Mouse (Mus musculus) megakaryocyte-erythroid progenitor cell, adult 5-6 weeks (primary cell): ENCODE results near the gene Helz. TPM values are rescaled to one million over a fixed set of nuclear protein-coding genes. Genes with fewer than 3 reads are reported as not detected.

Source experiments
- ATAC-seq: replicated peaks from 2 replicates; pipeline ENCODE4 v1.8.0; 2016; ENCODE audit warnings: mild to moderate bottlenecking, inconsistent platforms; ENCODE audit not compliant: severe bottlenecking, poor library complexity, low FRiP score, low TSS enrichment
- total RNA-seq, 2 experiments: library from RNA; stranded (forward) in 1 of 2; stranded (reverse) in 1 of 2; fragments of 200-1000, 215-1000 nt in 1 of 2; fragments of >200 nt in 1 of 2; fragmentation: Nextera tagmentation in 1 of 2; gene quantifications; 2 replicates each; pipeline ENCODE4 v1.2.3; 2014 to 2017

Gene Helz
- total RNA-seq, 2 experiments from 2014 or later = 22.3 to 37.3 TPM

DNA sequence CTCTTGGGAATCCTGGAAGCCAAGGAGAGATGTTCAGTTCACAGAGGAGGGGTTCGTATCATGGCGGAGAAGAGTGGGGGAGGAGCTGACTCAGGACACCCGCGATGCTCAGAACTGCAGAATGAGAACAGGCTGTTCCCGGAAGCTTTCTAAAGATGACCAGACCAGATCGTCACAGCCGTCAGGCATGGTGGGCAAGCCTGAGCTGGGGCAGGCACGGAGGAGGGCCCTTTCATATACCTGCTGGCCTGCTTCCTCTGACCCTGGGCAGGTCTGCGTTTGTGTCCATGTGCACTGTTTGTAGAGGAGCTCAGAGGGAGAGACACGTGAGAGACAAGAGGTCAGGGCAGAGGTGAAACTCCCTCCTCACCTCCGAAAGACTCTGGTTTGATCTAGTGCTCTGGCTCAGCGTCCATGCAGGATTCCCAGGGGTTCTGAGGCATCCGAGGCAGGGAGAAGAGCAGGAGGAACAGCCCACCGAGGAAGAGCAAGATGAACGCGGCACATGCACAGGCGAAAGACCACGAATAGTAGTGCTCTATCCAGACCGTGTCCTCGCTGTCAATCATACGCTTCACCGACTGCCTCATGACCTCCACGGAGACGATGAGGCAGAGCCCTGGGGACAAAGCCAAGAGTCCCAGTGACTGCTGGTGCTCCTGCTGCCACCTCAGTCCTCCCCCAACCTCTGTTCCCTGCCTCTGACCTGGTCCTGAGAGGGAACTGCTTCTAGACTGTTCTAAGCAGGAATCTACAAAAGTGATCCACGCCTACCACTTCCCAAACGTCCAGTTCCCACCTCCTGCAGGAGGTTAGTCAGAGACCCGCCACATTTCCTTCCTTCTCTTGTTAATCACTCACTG lies 155.8 kb downstream of the Helz start:
- ATAC-seq = no peak

DNA sequence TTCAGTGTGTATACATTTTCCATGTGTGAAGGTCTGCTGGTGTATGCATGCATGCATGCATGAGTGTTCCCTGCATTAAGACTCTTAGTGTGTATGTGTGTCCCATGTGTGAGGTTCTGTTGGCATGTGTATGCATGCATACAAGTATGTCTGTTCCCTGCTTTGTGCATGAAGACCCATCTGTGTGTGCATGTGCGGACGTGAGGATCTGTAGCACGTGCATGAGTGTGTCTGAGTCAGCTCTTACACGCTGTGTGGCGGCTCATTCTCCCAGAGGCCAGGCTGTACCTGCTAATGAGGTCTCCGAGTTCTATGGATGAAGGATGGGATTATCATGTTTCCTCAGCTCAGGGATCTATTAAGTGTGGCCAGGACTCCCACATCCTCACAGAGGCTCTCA lies 157.3 kb downstream of the Helz start:
- no peak for ATAC-seq

DNA sequence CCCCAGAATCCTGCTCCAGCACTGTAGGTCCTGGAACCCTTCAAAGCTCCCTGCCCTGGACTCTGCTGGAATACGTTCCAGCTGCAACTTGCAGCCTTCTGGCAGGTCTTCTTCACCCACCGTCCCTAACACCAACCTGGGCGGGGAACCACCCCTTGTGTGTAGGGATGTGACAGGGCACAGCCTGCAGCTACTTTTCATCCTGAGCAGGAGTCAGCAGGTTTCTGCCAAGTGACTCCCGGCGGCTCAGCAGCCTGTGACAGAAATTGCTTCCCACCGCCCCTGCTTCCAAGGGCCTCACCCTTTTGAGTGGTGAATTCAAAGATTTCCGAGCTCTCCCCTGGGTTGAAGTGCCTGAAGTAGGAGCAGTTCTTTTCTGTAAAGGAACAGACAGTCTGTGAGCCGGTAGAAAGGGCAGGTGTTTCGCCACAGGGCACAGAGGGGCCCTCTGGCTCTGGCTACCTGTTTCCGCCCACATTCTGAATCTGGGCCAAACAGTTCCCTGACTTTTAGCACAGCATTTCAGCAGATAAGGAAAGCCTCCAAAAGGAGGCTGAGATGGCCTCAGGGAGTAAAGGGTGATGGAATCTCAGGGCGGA lies 157.8 kb downstream of the Helz start:
- no peak for ATAC-seq

DNA sequence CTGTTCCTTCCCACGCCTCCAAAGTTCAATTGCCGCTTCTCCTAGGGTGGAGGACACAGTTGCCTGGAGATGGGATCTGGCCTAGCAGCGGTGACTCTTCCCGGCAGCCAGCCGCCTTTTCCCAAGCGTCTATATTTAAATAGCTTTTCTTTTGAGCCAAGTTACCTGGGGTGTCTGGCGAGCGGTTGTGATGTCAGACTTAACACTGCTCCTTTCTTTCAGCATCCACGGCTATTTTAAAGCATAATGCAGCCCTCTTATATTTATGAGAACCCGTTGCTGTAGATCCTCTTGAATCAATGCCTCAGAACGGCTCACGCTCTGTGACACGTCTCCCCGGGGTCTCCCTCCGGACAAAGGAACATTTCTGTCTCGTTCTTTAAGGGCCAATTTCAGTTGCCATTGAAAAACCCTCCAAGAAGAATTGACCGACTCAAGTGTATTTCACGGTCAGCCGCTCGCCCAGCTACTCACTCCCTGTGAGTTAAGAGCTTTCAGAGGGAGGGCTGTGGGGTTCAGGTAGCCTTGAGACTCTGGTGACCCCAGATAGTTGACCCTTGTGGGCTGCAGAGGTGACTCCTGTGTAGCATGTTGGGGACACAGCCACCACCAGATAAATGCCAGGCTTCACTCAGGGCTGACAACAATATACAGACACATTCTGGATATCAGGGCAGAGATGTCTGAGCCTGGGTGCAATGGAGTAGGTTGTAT lies 160.3 kb downstream of the Helz start:
- ATAC-seq = no peak

DNA sequence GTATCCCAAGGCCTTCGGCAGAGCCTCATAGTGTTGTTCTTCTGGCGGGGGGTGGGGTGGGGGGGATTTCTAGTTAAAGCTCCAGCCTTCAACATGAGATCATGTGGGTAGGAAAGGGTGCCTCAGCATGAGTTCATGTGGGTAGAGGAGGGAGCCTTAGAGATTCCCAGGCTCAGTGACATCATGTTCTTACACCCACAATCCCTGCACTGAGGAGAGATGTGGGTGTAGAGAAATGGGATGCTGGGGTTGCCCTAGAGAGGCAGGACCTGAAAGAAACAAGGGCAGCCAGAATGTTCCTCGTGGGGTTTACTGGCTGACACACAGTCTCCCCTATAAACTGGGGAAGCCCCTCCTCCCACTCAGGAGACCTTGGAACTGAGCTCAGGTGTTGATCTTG lies 162.6 kb downstream of the Helz start:
- ATAC-seq = no peak

DNA sequence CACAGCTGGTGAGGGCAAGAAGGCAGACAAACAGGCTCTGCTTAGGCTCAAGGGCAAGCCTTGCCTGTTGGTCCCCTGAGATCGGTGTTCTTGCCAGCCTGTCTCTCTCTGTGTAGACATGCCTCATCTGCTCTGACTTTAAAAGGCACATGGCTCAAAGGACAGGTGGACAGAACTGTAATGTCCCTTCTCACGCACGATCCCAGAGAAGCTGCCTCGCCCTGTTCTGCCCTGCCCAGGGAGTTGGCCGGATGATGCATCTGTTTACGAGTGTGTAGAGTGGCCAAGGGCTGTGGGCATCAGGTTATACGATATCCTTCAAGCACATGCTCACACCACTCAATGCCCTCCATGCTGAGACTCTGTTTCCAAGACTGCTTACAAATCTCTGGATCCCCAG lies 166.6 kb downstream of the Helz start:
- no peak for ATAC-seq

DNA sequence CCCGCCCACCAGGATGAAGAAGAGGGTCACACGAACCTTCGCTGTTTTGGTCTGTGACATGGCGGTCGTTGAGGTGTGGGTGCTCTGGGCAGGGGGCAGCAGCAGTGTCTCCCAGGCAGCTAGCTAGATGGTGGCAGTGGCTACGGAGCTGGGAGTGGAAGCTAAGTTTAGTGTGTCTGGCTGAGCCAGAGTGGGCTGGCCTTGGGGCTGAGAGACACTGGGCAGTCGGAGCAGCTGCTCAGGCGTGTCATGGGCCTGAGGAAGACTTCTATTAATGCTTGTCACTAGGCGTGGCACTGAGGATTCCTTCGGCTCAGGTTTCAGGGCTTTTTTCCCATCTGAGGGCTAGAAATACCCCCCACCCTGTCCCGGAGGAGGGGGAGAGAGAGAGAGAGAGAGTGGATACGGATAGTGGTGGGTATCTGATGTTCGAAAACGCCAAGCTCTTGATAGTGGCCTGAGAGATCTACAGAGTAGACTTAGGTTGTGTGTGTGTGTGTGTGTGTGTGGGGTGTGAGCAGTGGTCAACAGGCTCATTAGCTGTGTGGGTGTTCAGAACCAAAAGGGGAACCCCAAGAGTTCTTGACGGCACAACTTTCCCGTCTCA lies 168.7 kb downstream of the Helz start, which contains the start of gene Cacng1:
TSS of gene Cacng1 (minus strand) at position 191 of the 607 bp plus-strand sequence.
- no peak for ATAC-seq

DNA sequence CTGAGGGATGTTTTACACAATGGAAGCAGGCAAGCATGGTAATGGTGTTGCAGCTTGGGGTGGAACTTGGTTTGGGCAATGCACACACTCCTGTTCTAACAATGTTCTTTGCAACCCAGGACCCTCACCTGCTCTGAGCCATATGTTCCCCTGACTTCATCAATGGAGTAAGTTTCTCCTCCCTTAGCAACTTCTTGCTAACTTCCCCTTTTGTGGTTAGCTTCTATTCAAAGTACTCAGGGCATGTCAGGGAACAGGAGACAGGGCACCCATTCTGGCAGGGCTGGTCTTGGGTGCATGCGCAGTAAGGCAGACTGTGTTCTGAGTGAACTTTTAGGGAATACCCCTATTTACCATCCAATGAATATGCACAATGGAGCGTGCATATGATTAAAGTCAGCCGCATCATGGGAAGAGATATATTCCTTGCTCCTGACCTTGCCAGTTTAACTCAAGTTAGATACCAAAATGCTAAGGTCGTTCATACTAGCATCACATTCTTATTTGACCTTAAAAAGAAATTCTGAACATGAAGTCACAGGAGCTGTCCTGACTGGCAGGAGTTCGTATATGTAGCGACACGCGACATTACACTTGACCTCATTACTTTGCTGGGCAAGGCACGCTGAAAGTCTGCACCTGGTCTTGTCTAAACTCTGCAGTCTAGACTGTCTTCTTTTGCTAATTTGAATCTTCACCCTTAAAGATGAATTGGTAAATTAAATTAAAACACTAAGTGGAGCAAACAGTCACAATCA lies 172.7 kb downstream of the Helz start:
- no peak for ATAC-seq

DNA sequence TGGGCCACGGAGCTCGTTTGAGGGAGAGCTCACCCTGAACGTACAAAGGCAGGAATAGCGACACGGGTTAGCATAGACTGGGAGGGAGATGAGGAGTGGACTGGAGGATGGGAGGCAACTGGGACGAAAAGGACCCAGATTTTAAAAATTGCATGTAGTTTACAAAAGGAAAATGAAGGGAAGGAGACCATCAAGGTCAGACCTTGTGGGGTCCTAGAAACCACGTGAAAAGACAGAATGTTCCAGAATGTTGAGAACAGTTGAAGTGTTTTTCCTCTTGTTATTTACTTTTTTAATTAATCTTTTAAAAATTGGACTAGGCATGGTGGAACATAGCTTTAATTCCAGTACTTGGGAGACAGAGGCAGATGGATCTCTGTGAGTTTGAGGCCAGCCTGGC lies 173.3 kb downstream of the Helz start:
- ATAC-seq = no peak

DNA sequence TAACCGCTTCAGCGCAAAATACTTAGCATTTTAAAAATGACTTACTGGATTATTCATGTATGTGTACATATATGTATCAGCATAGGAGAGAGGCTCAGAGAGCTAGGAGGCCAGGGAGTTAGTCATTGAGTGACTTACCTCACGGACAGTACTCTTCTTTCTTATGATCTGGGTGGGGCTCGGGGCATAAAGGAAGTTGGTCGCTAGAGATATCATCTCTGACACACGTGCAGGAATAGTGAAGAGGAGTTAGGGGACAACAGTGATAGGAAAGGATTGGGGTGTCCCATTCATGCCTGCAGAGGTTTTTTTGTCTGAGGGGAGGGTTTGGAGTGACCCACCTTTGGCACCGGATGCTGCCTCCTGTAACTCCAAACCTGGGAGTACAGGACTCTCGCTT lies 176.9 kb downstream of the Helz start:
- ATAC-seq = no peak

DNA sequence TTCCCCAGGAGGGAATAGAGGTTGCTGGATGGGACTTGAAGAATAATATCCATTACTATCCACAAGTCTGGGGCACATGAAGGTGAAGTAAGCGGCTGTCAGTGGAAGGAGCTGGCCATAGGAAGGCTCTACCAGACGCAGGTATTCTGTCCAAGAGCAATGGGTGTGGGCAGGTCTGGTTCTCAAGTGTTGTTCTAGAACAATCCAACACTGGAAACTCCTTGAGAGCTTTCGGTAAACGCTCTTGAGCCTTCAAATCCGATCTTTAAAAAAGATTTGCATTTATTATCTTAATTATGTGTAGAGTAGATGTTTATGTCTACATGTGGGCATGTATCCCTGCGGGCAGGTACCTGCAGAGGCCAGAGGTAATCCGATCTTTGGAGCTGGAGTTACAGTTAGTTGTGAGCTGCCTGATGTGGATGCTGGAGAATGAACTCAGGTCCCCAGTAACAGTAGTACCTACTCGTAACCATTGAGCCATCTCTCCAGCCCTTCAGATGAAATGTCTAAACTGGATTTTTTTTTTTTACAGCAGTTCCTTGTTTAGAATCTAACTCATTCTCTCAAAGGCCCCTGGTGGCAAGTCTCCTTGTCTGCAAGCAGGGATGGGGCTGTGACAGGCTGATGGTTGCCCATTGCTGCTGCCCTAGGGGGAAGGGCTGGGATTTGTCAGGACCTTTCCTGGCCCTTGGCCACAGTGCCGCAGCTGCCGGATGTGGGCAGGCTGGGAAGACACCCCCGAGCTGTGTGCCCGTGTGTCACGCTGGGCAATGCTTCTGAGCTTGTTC lies 180.5 kb downstream of the Helz start:
- ATAC-seq = no peak

DNA sequence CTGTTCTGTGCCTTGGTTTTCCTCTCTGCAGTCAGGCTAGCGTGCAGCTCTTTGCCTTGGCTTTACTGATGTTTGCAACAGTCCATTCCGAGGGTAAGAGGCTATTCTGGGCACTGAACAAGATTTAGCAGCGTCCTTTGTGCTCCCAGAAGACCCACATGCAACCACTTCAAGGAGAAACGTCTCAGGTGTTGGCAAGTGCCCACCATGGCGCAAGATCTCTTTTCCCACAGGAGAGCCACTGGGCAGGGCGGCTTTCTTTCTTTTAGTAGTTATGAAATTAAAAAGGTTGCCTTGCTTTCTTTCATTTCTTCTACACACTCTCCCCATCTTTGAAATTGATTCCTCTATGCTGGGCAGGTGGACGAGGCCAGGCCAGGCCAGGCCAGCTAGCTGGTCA lies 181.4 kb downstream of the Helz start:
- ATAC-seq = no peak

DNA sequence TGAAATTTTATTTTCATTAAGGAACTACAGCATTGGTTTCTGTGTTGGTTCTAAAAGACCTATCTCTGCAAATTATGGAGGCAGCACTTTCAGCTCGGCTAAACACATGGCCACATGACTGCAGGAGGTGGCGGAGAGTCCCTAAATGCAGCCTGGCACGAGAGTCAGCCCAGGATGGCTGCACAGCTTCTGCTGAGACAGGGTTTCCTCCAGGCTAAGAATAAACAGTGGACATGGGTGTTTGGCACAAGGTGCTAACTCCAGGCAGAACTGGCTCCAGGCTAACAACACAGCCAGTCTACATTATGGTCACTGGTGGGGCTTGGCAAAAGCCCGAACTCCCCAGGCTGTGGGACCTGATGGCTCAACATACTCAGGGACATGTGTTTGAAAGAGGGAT lies 183.2 kb downstream of the Helz start:
- ATAC-seq = no peak

DNA sequence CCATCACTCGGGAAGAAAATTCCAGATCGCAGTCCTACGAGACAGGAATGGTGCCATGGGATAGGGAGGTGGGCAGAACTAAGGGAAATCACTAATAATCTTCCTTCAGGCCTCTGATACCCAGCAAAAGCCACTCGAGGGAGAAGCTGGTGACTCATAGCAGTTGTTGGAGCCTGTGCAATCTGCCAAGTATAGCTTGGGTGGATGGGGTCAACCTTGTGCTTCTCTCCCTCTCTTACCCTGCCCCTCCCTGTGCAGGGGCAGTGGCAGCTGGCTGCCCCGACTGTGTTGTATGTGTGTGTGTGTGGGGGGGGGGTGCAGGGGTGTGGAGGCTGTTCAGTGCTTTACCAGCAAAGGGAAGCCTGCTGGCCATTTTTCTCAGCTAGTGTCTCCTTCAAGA lies 183.8 kb downstream of the Helz start:
- ATAC-seq = no peak

DNA sequence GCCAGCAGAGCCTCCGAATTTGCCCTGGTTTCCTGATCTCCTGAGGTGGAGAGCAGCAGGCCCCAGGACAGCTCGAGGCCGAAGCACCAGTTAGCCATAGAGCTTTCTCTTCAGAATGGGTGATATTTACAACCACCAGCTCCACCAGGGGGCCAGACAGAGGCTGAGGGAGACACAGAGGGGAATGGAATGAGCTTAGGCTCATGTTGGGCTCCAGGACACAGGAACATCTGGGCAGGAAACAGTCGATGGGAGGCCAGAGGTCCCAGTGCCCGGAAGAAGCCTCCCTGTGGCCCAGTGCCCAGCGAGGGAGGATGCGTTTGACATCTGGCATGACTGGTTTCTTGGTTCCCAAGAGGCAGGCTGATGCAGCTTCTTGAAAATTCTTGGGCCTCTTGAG lies 186.4 kb downstream of the Helz start:
- no peak for ATAC-seq

DNA sequence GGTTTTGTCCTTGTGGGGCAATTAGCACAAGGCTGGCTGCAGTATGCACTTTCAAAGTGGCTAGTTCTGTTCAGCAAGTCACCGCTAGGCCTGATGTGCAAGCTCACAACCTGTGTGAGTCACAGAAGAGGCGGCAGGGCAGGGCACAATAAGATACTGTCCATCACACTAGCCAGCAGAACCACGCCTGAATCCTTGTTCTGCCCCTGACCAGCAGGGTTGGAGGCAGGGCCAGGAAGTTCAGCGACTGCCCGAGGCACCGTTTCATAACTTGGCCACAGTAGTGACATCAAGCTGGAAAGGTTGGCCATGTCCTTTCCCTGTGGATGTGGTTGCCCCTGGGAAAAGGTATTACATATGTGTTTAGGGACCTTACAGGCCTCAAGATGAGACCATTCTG lies 190.2 kb downstream of the Helz start:
- ATAC-seq = no peak

DNA sequence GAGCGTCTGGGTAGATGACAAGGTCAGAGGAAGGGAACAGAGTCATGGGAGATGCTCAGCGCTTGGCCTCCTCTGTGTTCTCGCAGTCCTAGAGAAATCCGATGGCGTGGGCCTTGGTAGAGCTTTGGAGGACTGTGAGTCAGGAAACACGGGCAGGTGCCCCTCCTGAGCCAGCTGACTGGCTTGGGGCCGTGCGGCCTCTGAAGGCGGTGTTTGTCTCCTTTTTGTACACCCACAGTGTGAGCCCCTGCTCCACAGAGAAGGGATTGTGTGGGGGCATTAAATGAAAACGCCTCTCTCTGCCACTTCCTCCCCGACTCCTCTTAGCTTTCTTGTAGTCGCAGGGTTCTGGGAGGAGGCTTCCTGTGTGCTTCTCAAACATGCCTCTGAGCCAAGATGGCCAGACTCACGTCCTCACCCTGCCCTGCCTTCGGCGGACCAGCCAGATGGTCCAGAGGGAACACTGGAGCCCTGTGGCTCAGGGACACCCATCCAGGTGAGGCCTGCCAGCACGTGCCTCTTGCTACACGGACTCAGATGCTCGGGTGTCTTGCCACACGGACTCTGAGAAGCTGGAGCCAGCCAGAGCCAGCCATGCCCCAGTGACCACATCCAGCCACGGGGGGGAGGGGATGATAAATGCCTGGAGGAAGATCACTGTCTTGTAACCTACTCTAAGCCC lies 190.8 kb downstream of the Helz start:
- ATAC-seq = no peak

DNA sequence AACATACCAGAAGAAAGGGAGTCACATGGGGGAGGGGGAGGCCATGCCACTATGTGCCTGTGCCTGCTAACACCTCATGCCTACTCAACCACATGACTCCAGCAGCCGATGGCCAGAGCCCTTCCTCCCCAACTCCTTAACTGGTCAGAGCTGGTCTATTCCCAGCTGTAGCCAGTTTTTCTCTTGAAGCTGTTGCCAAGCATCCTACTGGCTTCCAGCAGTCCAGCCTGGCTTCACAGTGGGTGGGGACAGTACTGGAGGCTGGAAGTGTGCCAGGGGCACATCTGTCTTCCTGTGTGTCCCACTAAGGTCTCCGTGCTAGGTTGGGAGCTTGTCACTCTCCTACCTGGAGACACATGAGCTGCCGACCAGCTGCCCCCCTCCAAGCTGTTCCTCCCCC lies 195.4 kb downstream of the Helz start:
- no peak for ATAC-seq
